Mouse (Mus musculus): ENCODE results near the gene Rfx5. TPM values are rescaled to one million over a fixed set of nuclear protein-coding genes. Genes with fewer than 3 reads are reported as not detected.

Gene Rfx5
- polyA plus RNA-seq, 1 experiment from 2014 or later = 13.0 TPM

DNA sequence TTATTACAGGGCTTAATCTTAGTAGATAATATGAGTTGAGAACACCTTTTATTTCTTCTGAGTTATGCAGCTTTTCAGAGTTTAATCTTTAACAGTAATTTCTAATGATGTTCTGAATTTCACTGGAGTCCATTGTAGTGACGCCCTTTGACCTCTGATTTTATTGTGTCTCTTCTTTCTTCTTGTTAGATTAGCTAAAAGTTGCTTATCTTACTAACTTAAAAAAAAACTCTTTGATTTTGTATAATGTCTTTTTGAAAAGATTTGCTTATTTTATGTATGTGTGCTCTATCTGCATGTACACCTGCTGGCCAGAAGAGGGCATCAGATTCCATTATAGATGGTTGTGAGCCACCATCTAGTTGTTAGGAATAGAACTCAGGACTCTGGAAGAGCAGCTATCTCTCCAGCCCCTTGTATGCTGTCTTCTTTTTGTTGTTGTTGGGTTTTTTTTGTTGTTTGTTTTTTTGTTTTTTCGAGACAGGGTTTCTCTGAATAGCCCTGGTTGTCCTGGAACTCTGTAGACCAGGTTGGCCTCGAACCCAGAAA is 5.7 kb upstream of the Rfx5 start:
- 79% methylated on average over 3 of the region's 3 CpGs for WGBS
- no peak overlapping the region for H3K4me3 ChIP-seq (ENCODE audit: low read length)
- no peaks in the 10 kb centered on the region for H3K9me3 ChIP-seq (ENCODE audit: control insufficient read depth, low read length)
- no peaks in the 10 kb centered on the region for H3K27me3 ChIP-seq (ENCODE audit: control insufficient read depth, insufficient read depth, low read length)
- H3K4me2 ChIP-seq (replicated peaks; ENCODE audit: low read depth, low read length) = no peak overlapping the region
- H3K4me1 ChIP-seq (ENCODE audit: control insufficient read depth, insufficient read depth, low read length) = peaks cover 7% of the 10 kb centered on the region
- no peak for ATAC-seq (ENCODE audit: low FRiP score, low TSS enrichment)
- H3K36me3 ChIP-seq (ENCODE audit: control insufficient read depth, insufficient read depth, low read length) = 0 out of 2 replicates have a peak, but pooled peaks cover 2% of the 10 kb centered on the region
- no peak overlapping the region for H3K9ac ChIP-seq (ENCODE audit: low read depth, low read length)
- no peak overlapping the region for H3K27ac ChIP-seq (ENCODE audit: low read depth, low read length)

DNA sequence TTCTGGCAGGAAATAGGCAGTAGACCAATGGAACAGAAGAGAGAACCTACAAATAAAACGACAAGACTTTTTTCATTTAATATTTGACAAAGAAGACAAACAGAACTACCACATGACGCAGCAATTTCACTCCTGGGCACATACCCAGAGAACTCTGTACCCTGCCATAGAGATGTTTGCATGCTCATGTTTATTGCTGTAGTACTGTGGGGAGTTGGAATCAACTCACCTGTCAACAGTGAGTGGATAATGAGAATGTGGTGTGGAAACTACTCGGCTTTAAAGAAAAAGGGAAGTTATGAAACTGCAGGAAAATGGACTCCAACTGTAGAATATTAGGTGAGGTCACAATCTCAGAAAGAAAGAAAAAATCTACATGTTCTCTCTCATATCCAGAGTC is 4.2 kb upstream of the Rfx5 start:
- Histone ChIP-seq H3K9me3 (ENCODE audit: control insufficient read depth, low read length) (no peaks in the 10 kb centered on the region), H3K9ac (ENCODE audit: low read depth, low read length) (no peak overlapping the region), H3K4me2 (replicated peaks; ENCODE audit: low read depth, low read length) (no peak overlapping the region), H3K36me3 (ENCODE audit: control insufficient read depth, insufficient read depth, low read length) (0 out of 2 replicates have a peak, but pooled peaks cover 2% of the 10 kb centered on the region), H3K4me3 (ENCODE audit: low read length) (no peak overlapping the region), H3K27ac (ENCODE audit: low read depth, low read length) (no peak overlapping the region), H3K27me3 (ENCODE audit: control insufficient read depth, insufficient read depth, low read length) (no peaks in the 10 kb centered on the region), H3K4me1 (ENCODE audit: control insufficient read depth, insufficient read depth, low read length) (peaks cover 9% of the 10 kb centered on the region)
- no peak for ATAC-seq (ENCODE audit: low FRiP score, low TSS enrichment)
- 89% methylated on average over 3 of the region's 3 CpGs for WGBS

DNA sequence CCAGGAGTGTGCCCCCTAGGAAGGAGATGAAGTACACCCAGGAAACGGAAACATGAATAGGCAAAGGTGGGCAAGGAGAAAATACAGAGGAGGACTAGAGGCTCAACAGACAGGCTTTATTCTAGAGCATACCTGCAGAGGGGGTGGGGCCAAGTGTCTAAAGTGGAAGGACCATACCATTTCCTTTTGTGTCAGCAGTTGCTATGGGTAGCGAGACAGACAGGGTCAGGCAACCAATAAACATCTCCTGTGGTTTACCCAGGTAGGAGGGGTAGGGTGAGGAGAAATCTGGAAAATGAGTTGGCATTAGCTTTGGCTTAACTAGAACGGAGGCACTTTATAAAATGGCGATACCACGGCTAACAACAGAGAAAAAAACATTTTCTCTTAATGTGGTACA is 1.1 kb upstream of the Rfx5 start:
- Histone ChIP-seq H3K36me3 (ENCODE audit: control insufficient read depth, insufficient read depth, low read length) (peaks cover 27% of the 10 kb centered on the region), H3K27me3 (ENCODE audit: control insufficient read depth, insufficient read depth, low read length) (no peaks in the 10 kb centered on the region), H3K27ac (ENCODE audit: low read depth, low read length) (peak overlapping the region; percentile 92; the same call in 1 of the 2 replicates), H3K4me3 (ENCODE audit: low read length) (peak overlapping the region; percentile 79), H3K4me2 (replicated peaks; ENCODE audit: low read depth, low read length) (peak overlapping the region; percentile 67), H3K9me3 (ENCODE audit: control insufficient read depth, low read length) (no peaks in the 10 kb centered on the region), H3K9ac (ENCODE audit: low read depth, low read length) (0 out of 2 replicates have a peak overlapping the region, but pooled peaks have one; percentile 89), H3K4me1 (ENCODE audit: control insufficient read depth, insufficient read depth, low read length) (peaks cover 13% of the 10 kb centered on the region)
- no peak for ATAC-seq (ENCODE audit: low FRiP score, low TSS enrichment)
- 63% methylated on average over 5 of the region's 5 CpGs for WGBS

DNA sequence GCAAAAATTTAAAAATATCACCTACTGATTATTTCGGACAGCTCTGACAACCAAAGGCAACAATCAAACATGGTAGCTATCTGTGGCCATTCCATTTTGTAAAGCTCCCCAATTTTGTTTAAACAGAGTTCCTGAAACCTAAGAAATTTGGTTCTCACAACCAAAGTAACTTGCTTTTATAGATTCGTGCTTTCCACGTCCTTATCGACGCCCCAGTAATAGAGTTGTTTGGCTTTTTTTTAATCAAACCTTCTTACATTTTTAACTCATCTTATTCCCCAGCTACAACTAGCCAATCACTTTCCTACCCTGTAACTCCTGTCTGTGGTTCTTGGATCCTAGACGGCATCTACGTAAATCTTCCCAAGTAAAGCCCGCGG is 501 bp upstream of the Rfx5 start:
- peak overlapping the region; percentile 92 for H3K27ac ChIP-seq (ENCODE audit: low read depth, low read length)
- WGBS = 17% methylated on average over 9 of the region's 9 CpGs
- ATAC-seq (ENCODE audit: low FRiP score, low TSS enrichment) = no peak; the same call in 1 of the 2 replicates
- H3K36me3 ChIP-seq (ENCODE audit: control insufficient read depth, insufficient read depth, low read length) = peaks cover 33% of the 10 kb centered on the region
- H3K4me3 ChIP-seq (ENCODE audit: low read length) = peak overlapping the region; percentile 79
- H3K9ac ChIP-seq (ENCODE audit: low read depth, low read length) = peak overlapping the region; percentile 89; the same call in 1 of the 2 replicates
- H3K9me3 ChIP-seq (ENCODE audit: control insufficient read depth, low read length) = no peaks in the 10 kb centered on the region
- H3K27me3 ChIP-seq (ENCODE audit: control insufficient read depth, insufficient read depth, low read length) = no peaks in the 10 kb centered on the region
- H3K4me1 ChIP-seq (ENCODE audit: control insufficient read depth, insufficient read depth, low read length) = peaks cover 13% of the 10 kb centered on the region
- H3K4me2 ChIP-seq (replicated peaks; ENCODE audit: low read depth, low read length) = peak overlapping the region; percentile 67

DNA sequence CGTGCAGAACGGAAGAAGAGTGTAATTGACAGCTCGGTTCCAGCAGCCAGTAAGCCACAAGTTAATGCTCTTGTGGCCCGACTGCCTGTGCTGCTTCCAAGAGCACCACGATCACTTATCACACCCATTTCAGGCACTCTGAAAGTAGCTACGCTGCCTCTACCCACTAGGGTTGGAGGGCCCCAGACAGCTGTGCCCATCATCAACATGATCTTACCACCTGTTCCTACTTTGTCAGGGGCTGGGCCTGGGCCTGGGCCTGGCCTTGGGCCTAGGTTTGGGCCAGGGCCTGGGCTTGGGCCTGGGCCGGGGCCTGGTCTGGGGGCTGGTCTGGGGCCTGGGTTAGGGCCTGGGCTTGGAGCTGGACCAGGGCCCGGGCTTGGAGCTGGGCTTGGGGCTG is 4.4 kb downstream of the Rfx5 start:
- Histone ChIP-seq H3K27me3 (ENCODE audit: control insufficient read depth, insufficient read depth, low read length) (no peaks in the 10 kb centered on the region), H3K9ac (ENCODE audit: low read depth, low read length) (no peak overlapping the region), H3K4me2 (replicated peaks; ENCODE audit: low read depth, low read length) (no peak overlapping the region), H3K27ac (ENCODE audit: low read depth, low read length) (no peak overlapping the region), H3K36me3 (ENCODE audit: control insufficient read depth, insufficient read depth, low read length) (peaks cover 35% of the 10 kb centered on the region), H3K4me3 (ENCODE audit: low read length) (no peak overlapping the region), H3K9me3 (ENCODE audit: control insufficient read depth, low read length) (no peaks in the 10 kb centered on the region), H3K4me1 (ENCODE audit: control insufficient read depth, insufficient read depth, low read length) (peaks cover 5% of the 10 kb centered on the region; the same call in 1 of the 2 replicates)
- 94% methylated on average over 8 of the region's 8 CpGs for WGBS
- no peak for ATAC-seq (ENCODE audit: low FRiP score, low TSS enrichment)

DNA sequence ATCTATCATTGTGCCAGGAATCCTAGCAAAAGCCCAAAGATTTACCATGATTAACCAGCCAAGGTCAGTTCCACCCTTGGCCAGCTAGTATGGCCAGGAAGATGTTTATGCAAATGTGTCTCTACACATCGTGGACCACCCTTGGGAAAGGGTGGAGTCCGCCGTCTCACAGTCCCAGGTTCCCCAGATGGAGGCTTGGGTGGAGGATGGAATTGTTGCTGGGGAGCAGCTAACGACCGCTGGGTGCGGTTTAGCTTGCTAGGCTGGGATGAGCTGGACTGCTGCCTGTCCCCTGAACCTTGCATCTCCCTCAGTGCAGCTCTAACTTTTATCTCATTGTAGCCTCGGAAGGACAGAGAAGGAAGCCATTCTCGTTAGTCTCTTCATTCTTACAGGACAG is 6.0 kb downstream of the Rfx5 start:
- no peak overlapping the region for H3K4me3 ChIP-seq (ENCODE audit: low read length)
- 50% methylated on average over 8 of the region's 8 CpGs for WGBS
- no peaks in the 10 kb centered on the region for H3K27me3 ChIP-seq (ENCODE audit: control insufficient read depth, insufficient read depth, low read length)
- H3K4me1 ChIP-seq (ENCODE audit: control insufficient read depth, insufficient read depth, low read length) = 0 out of 2 replicates have a peak, but pooled peaks cover 3% of the 10 kb centered on the region
- H3K9ac ChIP-seq (ENCODE audit: low read depth, low read length) = no peak overlapping the region
- no peak for ATAC-seq (ENCODE audit: low FRiP score, low TSS enrichment)
- no peak overlapping the region for H3K27ac ChIP-seq (ENCODE audit: low read depth, low read length)
- H3K4me2 ChIP-seq (replicated peaks; ENCODE audit: low read depth, low read length) = no peak overlapping the region
- peaks cover 35% of the 10 kb centered on the region for H3K36me3 ChIP-seq (ENCODE audit: control insufficient read depth, insufficient read depth, low read length)
- no peaks in the 10 kb centered on the region for H3K9me3 ChIP-seq (ENCODE audit: control insufficient read depth, low read length)

DNA sequence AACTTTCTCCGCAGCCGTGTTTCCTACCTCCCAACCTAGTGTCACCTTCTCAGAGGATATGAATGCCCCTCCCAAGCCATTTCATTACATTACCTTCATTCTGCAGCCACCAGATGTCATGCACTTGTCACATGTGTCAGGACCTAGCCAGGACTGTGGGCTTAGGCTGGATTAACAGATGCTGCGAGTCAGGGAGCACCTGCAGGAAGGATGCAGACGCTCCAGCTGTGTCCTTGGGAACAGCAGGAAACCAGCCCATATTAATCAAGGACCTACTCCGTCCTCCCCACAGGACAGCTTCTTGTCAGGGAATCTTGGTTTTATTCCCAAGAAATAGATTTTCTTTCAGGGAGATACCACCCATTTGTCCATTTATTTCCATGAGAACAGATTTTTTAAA is 6.4 kb downstream of the Rfx5 start:
- 54% methylated on average over 5 of the region's 5 CpGs for WGBS
- Histone ChIP-seq H3K27me3 (ENCODE audit: control insufficient read depth, insufficient read depth, low read length) (no peaks in the 10 kb centered on the region), H3K4me2 (replicated peaks; ENCODE audit: low read depth, low read length) (no peak overlapping the region), H3K4me1 (ENCODE audit: control insufficient read depth, insufficient read depth, low read length) (no peaks in the 10 kb centered on the region), H3K9ac (ENCODE audit: low read depth, low read length) (no peak overlapping the region), H3K9me3 (ENCODE audit: control insufficient read depth, low read length) (no peaks in the 10 kb centered on the region), H3K4me3 (ENCODE audit: low read length) (no peak overlapping the region), H3K36me3 (ENCODE audit: control insufficient read depth, insufficient read depth, low read length) (peaks cover 35% of the 10 kb centered on the region), H3K27ac (ENCODE audit: low read depth, low read length) (no peak overlapping the region)
- ATAC-seq (ENCODE audit: low FRiP score, low TSS enrichment) = no peak

DNA sequence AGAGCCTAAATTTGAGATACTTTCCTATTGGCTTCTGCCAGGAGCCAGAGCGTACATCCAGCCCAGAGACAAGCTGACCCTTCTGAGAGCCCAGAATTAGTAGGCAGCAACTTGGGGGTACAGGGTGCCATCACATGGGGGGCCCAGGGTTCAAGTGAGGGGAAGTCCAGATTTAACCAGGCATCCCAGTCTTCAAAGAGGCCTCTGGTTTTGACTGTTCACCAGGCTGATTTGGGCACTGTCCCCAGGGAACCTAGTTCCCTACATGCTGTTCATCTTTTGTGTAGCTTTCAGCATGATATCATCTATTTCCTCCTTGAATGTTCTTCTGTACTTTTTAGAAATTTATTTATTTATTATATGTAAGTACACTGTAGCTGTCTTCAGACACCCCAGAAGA is 11.1 kb downstream of the Rfx5 start:
- H3K4me2 ChIP-seq (replicated peaks; ENCODE audit: low read depth, low read length) = no peak overlapping the region
- no peak overlapping the region for H3K9ac ChIP-seq (ENCODE audit: low read depth, low read length)
- H3K4me3 ChIP-seq (ENCODE audit: low read length) = no peak overlapping the region
- H3K9me3 ChIP-seq (ENCODE audit: control insufficient read depth, low read length) = no peaks in the 10 kb centered on the region
- no peak for ATAC-seq (ENCODE audit: low FRiP score, low TSS enrichment)
- H3K4me1 ChIP-seq (ENCODE audit: control insufficient read depth, insufficient read depth, low read length) = no peaks in the 10 kb centered on the region
- no peaks in the 10 kb centered on the region for H3K27me3 ChIP-seq (ENCODE audit: control insufficient read depth, insufficient read depth, low read length)
- WGBS = 89% methylated on average over 1 of the region's 1 CpGs
- no peak overlapping the region for H3K27ac ChIP-seq (ENCODE audit: low read depth, low read length)
- no peaks in the 10 kb centered on the region for H3K36me3 ChIP-seq (ENCODE audit: control insufficient read depth, insufficient read depth, low read length)

DNA sequence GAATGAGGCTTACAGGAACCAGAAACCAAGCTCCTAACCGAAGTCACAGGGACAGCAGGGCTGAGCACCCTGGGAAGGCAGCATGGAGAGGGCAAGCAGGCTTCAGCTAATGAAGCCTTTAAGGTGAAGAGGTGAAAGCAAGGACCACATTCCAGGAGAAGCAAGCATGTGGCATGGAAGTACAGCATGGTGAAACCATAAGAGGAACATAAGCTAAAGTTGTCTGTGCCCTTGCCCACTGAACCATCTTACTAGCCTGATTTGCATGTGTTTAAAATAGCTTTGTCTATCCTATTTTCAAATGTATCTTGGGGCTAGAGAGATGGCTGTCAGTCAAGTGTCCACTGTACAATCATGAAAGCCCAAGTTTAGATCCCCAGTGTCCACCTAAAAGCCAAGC is 12.0 kb downstream of the Rfx5 start:
- H3K4me3 ChIP-seq (ENCODE audit: low read length) = no peak overlapping the region
- H3K4me1 ChIP-seq (ENCODE audit: control insufficient read depth, insufficient read depth, low read length) = no peaks in the 10 kb centered on the region
- no peak overlapping the region for H3K9ac ChIP-seq (ENCODE audit: low read depth, low read length)
- no peak for ATAC-seq (ENCODE audit: low FRiP score, low TSS enrichment)
- no peaks in the 10 kb centered on the region for H3K36me3 ChIP-seq (ENCODE audit: control insufficient read depth, insufficient read depth, low read length)
- H3K9me3 ChIP-seq (ENCODE audit: control insufficient read depth, low read length) = no peaks in the 10 kb centered on the region
- no peak overlapping the region for H3K4me2 ChIP-seq (replicated peaks; ENCODE audit: low read depth, low read length)
- WGBS = 70% methylated on average over 1 of the region's 1 CpGs
- H3K27ac ChIP-seq (ENCODE audit: low read depth, low read length) = no peak overlapping the region
- H3K27me3 ChIP-seq (ENCODE audit: control insufficient read depth, insufficient read depth, low read length) = no peaks in the 10 kb centered on the region
